ENCODE assay signal across 24 mouse cellular contexts in the genomic region with DNA sequence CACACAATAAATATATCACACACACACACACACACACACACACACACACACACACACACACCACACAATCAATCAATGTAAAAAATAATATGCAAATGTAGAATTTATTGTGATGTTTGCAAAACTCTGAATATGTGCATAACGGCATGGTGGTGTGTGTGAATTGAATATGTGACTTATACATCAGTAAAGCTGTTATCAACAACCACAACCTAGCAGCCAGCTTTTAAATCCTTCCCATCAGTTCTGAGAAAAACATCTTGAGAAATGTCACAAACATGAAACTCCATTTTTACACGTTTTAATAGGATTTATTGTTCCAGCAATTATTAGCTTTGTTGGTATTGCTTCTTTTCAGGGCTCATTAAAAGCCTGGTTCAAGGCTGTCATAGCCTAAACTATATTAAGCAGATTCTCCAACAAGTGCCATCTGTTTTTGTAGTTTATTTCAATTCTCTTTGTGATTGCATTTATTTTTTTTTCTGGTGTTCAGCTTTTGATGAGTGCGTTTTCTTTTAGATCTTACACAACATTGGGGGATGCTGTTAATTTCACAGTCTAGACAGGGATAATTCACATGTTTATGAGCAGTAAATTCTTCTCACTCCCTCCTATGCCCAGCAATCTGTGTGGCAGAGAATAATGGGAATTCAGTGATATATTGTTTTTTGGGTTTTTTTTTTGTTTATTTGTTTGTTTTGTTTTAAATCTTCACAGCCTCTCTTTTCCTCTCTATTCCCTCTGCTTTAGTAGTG.
"Had no signal": no experiment of that assay in that cellular context is flagged by ENCODE, and none has a peak within 500 bp of the region (broad histone marks: within the 10 kb centered on the region; RNA-seq: fewer than 3 reads in every experiment).

No protein-coding gene starts in this region.

- DNase-seq: kidney, adult 2 months; kidney, postnatal 25 days; left cerebral cortex, postnatal 4 days; liver, postnatal 0 days; lung, embryonic 14.5 days; retina, postnatal 1 day; right cerebral cortex, postnatal 25 days; spleen, adult 18-20 months; thymus, postnatal 36 days had no signal

- H3K9ac ChIP-seq: limb, embryonic 12.5 days; limb, embryonic 15.5 days; liver, embryonic 14.5 days; liver, postnatal 0 days; lung, embryonic 14.5 days; midbrain, embryonic 13.5 days; neural tube, embryonic 13.5 days; stomach, embryonic 15.5 days had no signal

- H3K4me1 ChIP-seq: limb, embryonic 12.5 days; limb, embryonic 15.5 days; megakaryocyte, embryonic 14.5 days; midbrain, embryonic 10.5 days; midbrain, embryonic 13.5 days; neural tube, embryonic 13.5 days; stomach, embryonic 15.5 days had no signal

- H3K9me3 ChIP-seq: limb, embryonic 12.5 days; limb, embryonic 15.5 days; megakaryocyte, embryonic 14.5 days; midbrain, embryonic 10.5 days; midbrain, embryonic 13.5 days; neural tube, embryonic 13.5 days; stomach, embryonic 15.5 days had no signal

- H3K27ac ChIP-seq: kidney, postnatal 0 days; layer of hippocampus, adult 2 months; limb, embryonic 12.5 days; limb, embryonic 15.5 days; liver, embryonic 14.5 days; macrophage; midbrain, embryonic 10.5 days; midbrain, embryonic 13.5 days; neural tube, embryonic 13.5 days; stomach, embryonic 15.5 days had no signal

- ATAC-seq: liver, postnatal 0 days; lung, postnatal 0 days; midbrain, embryonic 13.5 days; midbrain, embryonic 16.5 days had no signal

- H3K4me2 ChIP-seq: limb, embryonic 12.5 days; limb, embryonic 15.5 days; liver, embryonic 11.5 days; lung, embryonic 14.5 days; midbrain, embryonic 13.5 days; neural tube, embryonic 13.5 days; stomach, embryonic 15.5 days had no signal

- H3K27me3 ChIP-seq: limb, embryonic 12.5 days; limb, embryonic 15.5 days; megakaryocyte, embryonic 14.5 days; midbrain, embryonic 13.5 days; neural tube, embryonic 13.5 days; stomach, embryonic 15.5 days had no signal

- H3K4me3 ChIP-seq: layer of hippocampus, adult 2 months; limb, embryonic 12.5 days; limb, embryonic 15.5 days; megakaryocyte, embryonic 14.5 days; midbrain, embryonic 10.5 days; midbrain, embryonic 13.5 days; myocyte; neural tube, embryonic 13.5 days; stomach, embryonic 15.5 days had no signal

- H3K36me3 ChIP-seq: limb, embryonic 12.5 days; limb, embryonic 15.5 days; midbrain, embryonic 10.5 days; midbrain, embryonic 13.5 days; neural tube, embryonic 13.5 days; stomach, embryonic 15.5 days had no signal
